Mouse (Mus musculus) liver, adult 2 months (tissue): ENCODE data around the gene Ptcd3.

Source experiments
- CTCF ChIP-seq: fragments of 200-500 bp; IDR thresholded peaks from 2 replicates; pipeline ENCODE4 v1.5.1; 2011; ENCODE audit warnings: low read depth, low read length, control low read depth
- POLR2A ChIP-seq: fragments of 200-500 bp; IDR thresholded peaks from 2 replicates; pipeline ENCODE4 v1.6.1; 2011; ENCODE audit warnings: low read length, control low read depth; ENCODE audit not compliant: insufficient read depth; ENCODE audit errors: extremely low read depth

- TF ChIP-seq POLR2A, result no peak
- no peak for TF ChIP-seq CTCF
Observed at GRCm38 (mm10) chr6:71909840-71910239, 1.3 kb upstream of the Ptcd3 start.
